Mouse (Mus musculus): ENCODE measurements at regions not wholly inside any gene's neighbourhood (a gene's known extent, or its start where the extent isn't known, plus 50 kb on each side); places are given as distances from the start of the nearest gene placed in this dataset.

- no peak for ATAC-seq (replicated peaks; ENCODE audit: poor library complexity)
Observed at GRCm38 (mm10) chr1:39100492-39100891, 93.0 kb upstream of the Npas2 start.

DNA sequence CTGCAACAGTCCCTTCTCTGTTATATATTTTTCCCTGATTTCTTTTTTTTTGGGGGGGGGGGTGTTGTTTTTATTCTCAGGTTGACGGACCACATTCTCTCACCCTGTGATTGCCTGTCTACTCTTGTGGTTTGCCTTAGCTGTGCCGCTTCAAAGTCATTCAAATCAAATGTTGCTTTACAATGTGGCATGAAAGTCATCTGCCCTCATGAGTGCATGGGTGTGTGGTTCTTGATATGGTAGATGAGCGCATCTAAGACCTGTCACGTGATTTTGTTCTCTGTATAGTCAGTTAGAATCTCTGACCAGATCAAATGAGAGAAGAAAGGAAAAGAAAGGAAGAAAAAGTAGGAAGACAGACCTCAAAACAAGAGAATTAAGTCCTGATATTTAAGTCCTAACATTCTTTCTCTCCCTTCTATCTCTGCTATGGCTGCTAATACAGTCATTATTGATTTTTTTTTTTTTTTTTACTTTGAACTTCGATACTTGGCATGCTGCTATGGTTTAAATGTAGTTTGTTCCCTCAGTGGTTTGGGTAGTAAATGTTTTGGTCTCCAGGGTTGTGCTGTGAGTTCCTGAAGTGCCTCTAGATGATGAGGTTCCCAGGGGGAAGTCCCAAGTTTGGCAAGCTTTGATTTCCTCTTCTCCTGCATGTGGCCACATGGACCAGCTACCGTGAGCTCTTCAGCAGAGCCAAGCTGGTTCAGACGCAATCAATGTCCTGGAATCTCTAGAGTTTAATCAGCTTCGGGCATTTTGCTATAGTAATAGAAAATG lies 91.2 kb upstream of the Npas2 start:
- no peak for ATAC-seq (replicated peaks; ENCODE audit: poor library complexity)

- no peak for ATAC-seq (replicated peaks; ENCODE audit: poor library complexity)
Observed at GRCm38 (mm10) chr1:39102989-39103910, 90.3 kb upstream of the Npas2 start.

GRCm38 (mm10) chr1:39105546-39106371 lies 87.8 kb upstream of the Npas2 start:
- 0 out of 2 replicates have a peak, but pooled peaks have one; percentile 37 for ATAC-seq (replicated peaks; ENCODE audit: poor library complexity)

DNA sequence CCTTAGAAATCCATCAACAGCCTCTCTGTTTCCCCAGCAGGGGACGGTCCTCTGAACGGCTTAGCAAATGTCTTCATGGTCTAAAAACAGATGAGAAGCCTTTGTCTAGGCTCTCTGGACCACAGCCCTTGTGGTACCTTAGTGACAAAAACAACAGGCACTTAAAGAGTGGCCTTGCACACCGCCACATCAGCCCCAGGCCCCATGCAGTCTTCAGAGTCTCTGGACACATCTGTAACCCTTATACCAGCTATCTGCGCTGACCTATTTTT lies 87.2 kb upstream of the Npas2 start:
- no peak for ATAC-seq (replicated peaks; ENCODE audit: poor library complexity)

DNA sequence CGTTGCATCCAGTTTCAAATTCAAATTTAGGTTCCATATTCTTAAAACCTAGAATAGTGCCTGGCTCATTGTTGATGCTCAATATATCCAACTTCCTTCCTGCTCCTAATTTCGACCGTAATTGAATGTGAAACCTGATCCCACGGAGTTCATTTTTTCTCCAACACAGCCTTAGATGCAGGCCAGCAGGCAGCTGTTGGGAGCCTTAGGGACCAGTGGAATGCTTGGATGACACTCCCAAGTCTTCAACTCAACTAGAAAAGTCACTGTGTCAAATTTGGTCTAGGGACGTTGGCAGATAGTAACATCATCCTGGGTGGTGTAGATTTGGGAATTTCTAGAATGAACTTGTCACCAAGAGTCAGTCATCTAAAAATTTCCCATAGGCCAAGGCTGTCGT lies 86.9 kb upstream of the Npas2 start:
- no peak for ATAC-seq (replicated peaks; ENCODE audit: poor library complexity)

GRCm38 (mm10) chr1:39116319-39116718 lies 77.2 kb upstream of the Npas2 start:
- no peak for ATAC-seq (replicated peaks; ENCODE audit: poor library complexity)

DNA sequence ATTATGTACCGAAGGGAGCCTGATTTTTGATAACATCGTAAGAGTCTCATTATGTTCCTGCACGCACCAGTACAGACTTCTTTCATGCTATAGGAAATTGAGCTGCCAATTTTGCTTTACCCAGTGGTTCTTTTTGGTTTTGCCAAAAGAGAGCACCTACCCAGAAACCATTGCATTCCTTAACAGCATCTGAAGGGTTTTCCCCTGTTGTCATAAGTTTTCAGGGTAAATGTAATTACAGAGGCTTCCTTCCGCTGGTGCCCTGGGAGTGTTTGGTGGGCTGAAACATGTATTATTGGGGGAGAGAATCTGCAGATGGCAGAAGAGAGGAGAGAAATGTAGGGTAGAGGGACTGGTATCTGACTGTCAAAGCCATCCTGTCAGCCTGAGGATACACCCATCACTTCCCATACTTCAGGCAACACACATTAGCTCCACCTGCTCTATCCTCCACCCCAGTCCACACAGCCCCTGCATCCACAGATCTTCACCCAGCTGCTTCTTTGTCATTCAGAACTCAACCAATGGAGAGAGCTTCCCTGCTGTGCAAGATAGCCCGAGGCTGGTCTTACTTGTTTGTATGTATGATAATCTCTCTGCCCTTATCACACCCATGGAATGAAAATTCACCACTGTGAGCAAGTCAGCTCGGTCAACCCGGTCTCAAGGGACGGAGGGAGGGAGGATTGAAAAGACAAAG lies 71.1 kb upstream of the Npas2 start:
- ATAC-seq (replicated peaks; ENCODE audit: poor library complexity), result no peak

DNA sequence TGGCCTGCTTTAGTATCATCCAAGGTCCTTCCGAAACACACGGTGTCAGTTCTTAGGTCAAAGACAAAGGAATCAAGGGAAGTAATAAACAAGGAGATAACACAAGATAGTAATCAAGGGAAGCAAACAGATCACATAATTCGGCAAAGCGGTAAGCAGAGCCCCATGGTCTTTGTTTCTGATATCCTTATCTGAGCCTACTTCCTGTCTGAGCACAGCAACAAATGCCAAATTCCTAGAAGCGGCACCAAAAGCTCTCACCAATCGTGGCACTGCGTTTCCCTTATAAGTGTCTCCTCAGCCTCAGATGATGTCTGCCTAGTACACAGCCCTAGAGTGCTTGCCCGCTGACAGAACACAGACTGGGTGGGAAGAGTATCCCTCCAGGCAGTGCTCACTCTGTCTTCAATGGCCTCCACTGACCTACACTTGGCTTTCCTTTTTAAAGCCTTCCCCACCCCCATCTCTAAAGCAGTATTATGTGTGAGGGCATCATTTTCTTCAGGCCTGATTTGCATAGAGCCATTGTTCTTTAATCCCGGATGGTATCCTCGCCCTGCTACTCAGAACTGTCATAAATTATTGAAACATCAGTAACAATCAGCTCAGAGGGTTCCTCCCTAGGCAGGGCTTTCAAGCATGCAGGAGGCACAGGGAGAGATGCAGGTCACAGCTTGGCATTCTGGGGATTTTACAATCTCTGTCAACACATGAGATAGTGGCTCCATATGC lies 70.3 kb upstream of the Npas2 start:
- no peak for ATAC-seq (replicated peaks; ENCODE audit: poor library complexity)

DNA sequence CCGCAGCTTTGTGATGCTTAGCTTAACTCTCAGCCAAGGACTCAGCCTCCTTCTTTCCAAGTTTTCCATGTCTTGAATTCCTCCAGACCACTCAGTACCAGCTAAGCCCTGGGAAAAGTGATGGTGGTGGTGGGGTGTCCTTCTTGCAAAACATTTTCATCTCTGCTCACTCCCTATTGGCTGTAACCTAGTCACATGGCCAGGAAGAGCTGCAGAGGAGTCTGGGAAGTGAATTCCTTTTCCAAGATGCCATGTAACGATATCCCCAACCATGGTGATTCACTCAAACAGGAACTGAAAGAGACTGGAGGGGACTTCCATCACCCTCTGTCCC lies 69.8 kb upstream of the Npas2 start:
- ATAC-seq (replicated peaks; ENCODE audit: poor library complexity), result no peak

DNA sequence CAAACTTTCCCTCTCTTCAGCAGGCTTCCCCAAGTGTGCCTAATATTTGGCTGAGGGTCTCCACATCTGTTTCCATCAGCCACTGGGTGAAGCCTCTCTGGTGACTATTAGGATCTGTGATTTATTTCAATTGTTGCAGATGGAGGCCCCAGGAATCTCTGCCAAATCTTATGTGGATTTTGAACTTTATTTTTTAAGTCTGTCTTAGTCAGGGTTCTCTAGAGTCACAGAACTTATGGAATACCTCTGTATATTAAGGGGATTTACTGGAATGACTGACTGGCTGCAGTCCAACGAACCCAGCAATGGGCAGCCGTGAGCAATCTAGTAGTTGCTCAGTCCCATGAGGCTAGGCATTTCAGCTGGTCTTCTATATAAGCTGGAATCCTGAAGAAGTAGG lies 59.0 kb upstream of the Npas2 start:
- ATAC-seq (replicated peaks; ENCODE audit: poor library complexity), result no peak

DNA sequence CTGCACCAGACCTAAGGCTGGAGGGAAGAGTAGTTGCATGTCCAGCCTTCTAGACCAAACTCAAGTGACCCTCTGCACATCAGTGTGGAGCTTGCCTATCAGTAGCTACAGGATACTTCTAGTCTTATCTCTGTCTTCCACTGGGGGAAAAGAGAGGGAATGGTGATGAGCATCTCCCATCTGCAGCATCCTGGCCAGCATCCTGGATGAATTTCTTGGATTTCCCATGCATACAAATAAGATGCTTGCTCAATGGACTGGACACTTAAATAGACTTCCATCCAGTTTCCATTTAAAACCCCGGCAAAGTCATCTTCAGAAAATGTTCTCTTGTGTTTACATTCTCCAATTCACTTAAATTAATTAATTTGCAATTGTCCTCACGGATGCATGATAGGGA lies 50.5 kb upstream of the Npas2 start:
- ATAC-seq (replicated peaks; ENCODE audit: poor library complexity), result no peak

- no peak for ATAC-seq (replicated peaks; ENCODE audit: poor library complexity)
Observed at GRCm38 (mm10) chr1:39143626-39144025, 49.9 kb upstream of the Npas2 start.

Measured in megakaryocyte progenitor cell, adult 5-6 weeks (primary cell).